9 mouse cellular contexts compared by ENCODE assay signal in genomic region chr1:132299744-132300143, GRCm38 (mm10). TPM values are rescaled to one million over a fixed set of nuclear protein-coding genes. Genes with fewer than 3 reads are reported as not detected.
DNase-seq lines count a peak whose midpoint lies in the region; ATAC-seq and TF ChIP-seq lines count a peak whose summit lies in the region.
"Had no signal": no experiment of that assay in that cellular context is flagged by ENCODE, and none has a peak within 500 bp of the region (broad histone marks: within the 10 kb centered on the region; RNA-seq: fewer than 3 reads in every experiment).

No protein-coding gene starts in this region.

- H3K27ac ChIP-seq in heart, embryonic 12.5 days (ENCODE audit: poor library complexity, severe bottlenecking): no peak overlapping the region
- no peak overlapping the region for H3K27ac ChIP-seq in embryonic facial prominence, embryonic 13.5 days
- no peak overlapping the region for H3K27ac ChIP-seq in hindbrain, postnatal 0 days

- peaks cover 13% of the 10 kb centered on the region for H3K4me1 ChIP-seq in heart, embryonic 12.5 days (replicated peaks)
- peaks cover 15% of the 10 kb centered on the region for H3K4me1 ChIP-seq in embryonic facial prominence, embryonic 13.5 days
- H3K4me1 ChIP-seq in hindbrain, postnatal 0 days (ENCODE audit: insufficient read depth, low read length): peaks cover 22% of the 10 kb centered on the region

- no peaks in the 10 kb centered on the region for H3K9me3 ChIP-seq in heart, embryonic 12.5 days (replicated peaks)
- H3K9me3 ChIP-seq in embryonic facial prominence, embryonic 13.5 days: no peaks in the 10 kb centered on the region
- H3K9me3 ChIP-seq in hindbrain, postnatal 0 days (ENCODE audit: low read length): no peaks in the 10 kb centered on the region
- H3K9me3 ChIP-seq: megakaryocyte, embryonic 14.5 days had no signal

- DNase-seq in heart, postnatal 36 days: no peak
- peak; percentile 69 for DNase-seq in adrenal gland, postnatal 25 days
- DNase-seq in hindbrain, postnatal 0 days (ENCODE audit: low spot score): no peak
- DNase-seq in embryo, embryonic 10.5 days (ENCODE audit: low spot score): no peak
- DNase-seq in ovary, postnatal 14 days (ENCODE audit: low spot score): no peak

- no peak overlapping the region for H3K4me3 ChIP-seq in heart, embryonic 12.5 days
- no peak overlapping the region for H3K4me3 ChIP-seq in embryonic facial prominence, embryonic 13.5 days
- peak overlapping the region; percentile 57 for H3K4me3 ChIP-seq in hindbrain, postnatal 0 days (ENCODE audit: low read length)

- ATAC-seq in heart, embryonic 12.5 days (ENCODE audit: insufficient number of reproducible peaks, low FRiP score): no peak
- ATAC-seq in embryonic facial prominence, embryonic 13.5 days (ENCODE audit: insufficient number of reproducible peaks, insufficient read depth, low FRiP score, low TSS enrichment, low read depth): no peak
- no peak for ATAC-seq in hindbrain, postnatal 0 days
- ATAC-seq in CD4-positive, CD25-positive, alpha-beta regulatory T cell, adult 4 months: no peak

- no peak overlapping the region for H3K9ac ChIP-seq in heart, embryonic 12.5 days
- H3K9ac ChIP-seq in embryonic facial prominence, embryonic 13.5 days: no peak overlapping the region
- peak overlapping the region; percentile 78; the same call in 1 of the 2 replicates for H3K9ac ChIP-seq in hindbrain, postnatal 0 days (replicated peaks; ENCODE audit: low read length)

- H3K4me2 ChIP-seq in heart, embryonic 12.5 days: peak overlapping the region; percentile 97
- peak overlapping the region; percentile 100; the same call in 1 of the 2 replicates for H3K4me2 ChIP-seq in embryonic facial prominence, embryonic 13.5 days
- H3K4me2 ChIP-seq in hindbrain, postnatal 0 days (ENCODE audit: low read depth, low read length): peak overlapping the region; percentile 94

- no peaks in the 10 kb centered on the region for H3K36me3 ChIP-seq in heart, embryonic 12.5 days
- no peaks in the 10 kb centered on the region for H3K36me3 ChIP-seq in embryonic facial prominence, embryonic 13.5 days
- no peaks in the 10 kb centered on the region for H3K36me3 ChIP-seq in hindbrain, postnatal 0 days (ENCODE audit: insufficient read depth, low read length)

- peaks cover 74% of the 10 kb centered on the region for H3K27me3 ChIP-seq in heart, embryonic 12.5 days (replicated peaks)
- peaks cover 71% of the 10 kb centered on the region for H3K27me3 ChIP-seq in embryonic facial prominence, embryonic 13.5 days
- no peaks in the 10 kb centered on the region for H3K27me3 ChIP-seq in hindbrain, postnatal 0 days (ENCODE audit: insufficient read depth, low read length)

- TF ChIP-seq CTCF in hindbrain, postnatal 0 days (IDR thresholded peaks at IDR 0.05; ENCODE audit: low read depth): no peak

- WGBS in heart, embryonic 12.5 days: 72% methylated on average over 5 of the region's 5 CpGs
- WGBS in embryonic facial prominence, embryonic 13.5 days: 83% methylated on average over 5 of the region's 5 CpGs
- whole genome bisulfite sequencing in hindbrain, postnatal 0 days: 88% methylated on average over 5 of the region's 5 CpGs

- intact Hi-C loops in heart, postnatal 36 days (cut with DNase I): no loop called here

RNA-seq across cellular contexts. Expression of gene Klhdc8a, which starts 1.3 kb away (rescaled TPM):
- polyA plus RNA-seq in heart, embryonic 12.5 days (2016; fragmentation: Nextera tagmentation; extraction: Ambion mirVana): 0.55 and 0.81 TPM in 2 replicates
- total RNA-seq in heart, postnatal 36 days (2021): 10 to 100 TPM; 14.3 to 19.1 TPM
- 116 and 153 TPM in 2 replicates for total RNA-seq in adrenal gland, postnatal 25 days (2021)
- polyA plus RNA-seq in embryonic facial prominence, embryonic 13.5 days (2015; fragmentation: Nextera tagmentation; extraction: Ambion mirVana): 0.23 and 0.25 TPM in 2 replicates
- 23.0 and 26.0 TPM in 2 replicates for total RNA-seq in hindbrain, postnatal 0 days (2014; rRNA removed)
- polyA plus RNA-seq in hindbrain, postnatal 0 days (2015; fragmentation: Nextera tagmentation; extraction: Ambion mirVana): 11.2 and 11.7 TPM in 2 replicates
- under 1 TPM in 1 of 2 experiments, not detected in 1; 0.07 TPM for polyA plus RNA-seq in CD4-positive, CD25-positive, alpha-beta regulatory T cell, adult 4 months (2017; shearing (Covaris generic))

RNA-seq across cellular contexts. Expression of gene Nuak2, which starts 16.2 kb away (rescaled TPM):
- 2.6 and 3.1 TPM in 2 replicates for polyA plus RNA-seq in heart, embryonic 12.5 days (2016; fragmentation: Nextera tagmentation; extraction: Ambion mirVana)
- total RNA-seq in heart, postnatal 36 days (2021): 1 to 10 TPM; 3.7 to 3.8 TPM
- total RNA-seq in adrenal gland, postnatal 25 days (2021): 2.4 and 4.8 TPM in 2 replicates
- 2.2 and 4.4 TPM in 2 replicates for polyA plus RNA-seq in embryonic facial prominence, embryonic 13.5 days (2015; fragmentation: Nextera tagmentation; extraction: Ambion mirVana)
- total RNA-seq in hindbrain, postnatal 0 days (2014; rRNA removed): 6.2 and 7.7 TPM in 2 replicates
- polyA plus RNA-seq in hindbrain, postnatal 0 days (2015; fragmentation: Nextera tagmentation; extraction: Ambion mirVana): 7.4 and 7.9 TPM in 2 replicates
- 1 to 10 TPM; 2.0 to 4.3 TPM for polyA plus RNA-seq in CD4-positive, CD25-positive, alpha-beta regulatory T cell, adult 4 months (2017; shearing (Covaris generic))
